Mouse (Mus musculus) lung, adult 2 months (tissue): ENCODE data around the gene Abcc2.

Experiments
- CTCF ChIP-seq: fragments of 200-500 bp; IDR thresholded peaks from 2 replicates; pipeline ENCODE4 v1.5.1; 2011; ENCODE audit warnings: mild to moderate bottlenecking, low read length, control low read depth; ENCODE audit not compliant: insufficient read depth
- POLR2A ChIP-seq: fragments of 200-500 bp; IDR thresholded peaks from 2 replicates; pipeline ENCODE4 v1.6.1; 2011; ENCODE audit warnings: low read depth, mild to moderate bottlenecking, control low read depth, low read length, borderline replicate concordance; ENCODE audit errors: extremely low read depth

DNA sequence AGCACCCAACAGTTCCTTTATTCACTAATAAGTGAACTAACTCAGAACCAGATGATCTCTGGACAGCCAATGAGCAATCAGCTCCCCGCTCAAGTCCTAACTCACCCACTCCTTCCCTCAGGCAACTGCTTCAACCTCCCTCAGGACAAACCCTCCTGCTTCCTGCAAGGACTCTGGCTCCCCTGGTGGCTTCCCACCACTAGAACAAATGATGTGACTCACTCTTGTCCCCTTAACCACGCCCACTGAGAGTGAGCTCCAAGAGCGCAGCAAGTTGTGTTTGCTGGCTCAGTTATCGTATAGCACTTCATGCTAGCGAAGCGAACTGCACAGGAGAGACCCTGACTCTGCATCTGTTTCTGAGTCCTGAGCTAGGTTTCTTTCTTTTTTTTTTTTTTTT, 75.4 kb downstream of the Abcc2 start:
- TF ChIP-seq CTCF: no peak
- TF ChIP-seq POLR2A: no peak
